11 mouse cellular contexts compared by ENCODE assay signal in genomic region chr16:55515228-55515696, GRCm38 (mm10).
A peak's percentile ranks its signal among the peaks of the same experiment; 100 is the strongest.
DNase-seq lines count a peak whose midpoint lies in the region; ATAC-seq and TF ChIP-seq lines count a peak whose summit lies in the region.
"Had no signal": no experiment of that assay in that cellular context is flagged by ENCODE, and none has a peak within 500 bp of the region (broad histone marks: within the 10 kb centered on the region; RNA-seq: fewer than 3 reads in every experiment).

No protein-coding gene starts in this region.

- peak; percentile 37 for DNase-seq in brain, embryonic 14.5 days (ENCODE audit: low read depth)
- peak; percentile 39 for DNase-seq in embryo, embryonic 10.5 days (ENCODE audit: low spot score)
- DNase-seq in adrenal gland, postnatal 10 days = no peak
- no peak for DNase-seq in MN1 (ENCODE audit: low spot score)
- DNase-seq in left cerebral cortex, postnatal 10 days (ENCODE audit: extremely low spot score in 1 of 2, low spot score in 2 of 2) = no peak
- DNase-seq: kidney, postnatal 14 days; thymus, postnatal 14 days had no signal

- H3K4me1 ChIP-seq in forebrain, embryonic 16.5 days (replicated peaks; ENCODE audit: control insufficient read depth, insufficient read depth, low read length) = peaks cover 5% of the 10 kb centered on the region; the same call in 1 of the 2 replicates
- H3K4me1 ChIP-seq in midbrain, embryonic 12.5 days = peaks cover 7% of the 10 kb centered on the region; the same call in 1 of the 2 replicates
- H3K4me1 ChIP-seq: lung, embryonic 15.5 days had no signal

- intact Hi-C loops in left cerebral cortex, postnatal 10 days (cut with DNase I) = no loop called here

- ATAC-seq in forebrain, embryonic 16.5 days = peak; percentile 69
- peak; percentile 78 for ATAC-seq in midbrain, embryonic 12.5 days (ENCODE audit: low FRiP score, low read depth)

- TF ChIP-seq POLR2A in brain, embryonic 14.5 days (IDR thresholded peaks at IDR 0.05; ENCODE audit: borderline replicate concordance, extremely low read depth, insufficient read depth, insufficient read length, poor library complexity, severe bottlenecking) = no peak

- H3K27ac ChIP-seq in forebrain, embryonic 16.5 days (ENCODE audit: low read length) = no peak overlapping the region
- H3K27ac ChIP-seq in midbrain, embryonic 12.5 days (replicated peaks) = 0 out of 2 replicates have a peak overlapping the region, but pooled peaks have one; percentile 52
- H3K27ac ChIP-seq: lung, embryonic 15.5 days had no signal

- no peak for TF ChIP-seq CTCF in brain, embryonic 14.5 days (IDR thresholded peaks at IDR 0.05; ENCODE audit: borderline replicate concordance, extremely low read depth, insufficient read depth, insufficient read length)

- H3K4me3 ChIP-seq in forebrain, embryonic 16.5 days (replicated peaks; ENCODE audit: low read length) = peak overlapping the region; percentile 37
- H3K4me3 ChIP-seq in midbrain, embryonic 12.5 days = peak overlapping the region; percentile 31
- H3K4me3 ChIP-seq: lung, embryonic 15.5 days; myocyte had no signal

- H3K9me3 ChIP-seq in forebrain, embryonic 16.5 days (ENCODE audit: control insufficient read depth, low read length) = no peaks in the 10 kb centered on the region
- no peaks in the 10 kb centered on the region for H3K9me3 ChIP-seq in midbrain, embryonic 12.5 days
- H3K9me3 ChIP-seq: lung, embryonic 15.5 days had no signal

- H3K4me2 ChIP-seq in forebrain, embryonic 16.5 days (ENCODE audit: low read length) = peak overlapping the region; percentile 60
- peak overlapping the region; percentile 55 for H3K4me2 ChIP-seq in midbrain, embryonic 12.5 days (replicated peaks)
- H3K4me2 ChIP-seq: lung, embryonic 15.5 days had no signal

- 12% methylated on average over 16 of the region's 16 CpGs for WGBS in forebrain, embryonic 16.5 days
- 24% methylated on average over 16 of the region's 16 CpGs for WGBS in midbrain, embryonic 12.5 days

- no peaks in the 10 kb centered on the region for H3K27me3 ChIP-seq in forebrain, embryonic 16.5 days (replicated peaks; ENCODE audit: control insufficient read depth, insufficient read depth, low read length)
- H3K27me3 ChIP-seq in midbrain, embryonic 12.5 days = no peaks in the 10 kb centered on the region
- H3K27me3 ChIP-seq: lung, embryonic 15.5 days had no signal

- peak overlapping the region; percentile 57 for H3K9ac ChIP-seq in forebrain, embryonic 16.5 days (replicated peaks; ENCODE audit: low read depth, low read length)
- H3K9ac ChIP-seq in midbrain, embryonic 12.5 days (replicated peaks) = peak overlapping the region; percentile 54
- H3K9ac ChIP-seq: lung, embryonic 15.5 days had no signal

- H3K36me3 ChIP-seq in forebrain, embryonic 16.5 days (ENCODE audit: control insufficient read depth, insufficient read depth) = no peaks in the 10 kb centered on the region
- H3K36me3 ChIP-seq in midbrain, embryonic 12.5 days = no peaks in the 10 kb centered on the region
- H3K36me3 ChIP-seq: lung, embryonic 15.5 days had no signal

Comparison
In these comparisons a context has a peak if more than half of its experiments do, and no peak if none do; other contexts are left out.
1. DNase-seq: peak in brain, embryonic 14.5 days (single experiment) and embryo, embryonic 10.5 days (single experiment); none in adrenal gland, postnatal 10 days (single experiment), MN1 (single experiment) and left cerebral cortex, postnatal 10 days (0 of 2).